Mouse (Mus musculus): Measurements from ENCODE around the gene Adk. TPM values are rescaled to one million over a fixed set of nuclear protein-coding genes. Genes with fewer than 3 reads are reported as not detected.

Gene Adk
- polyA plus RNA-seq, 1 experiment: 54.0 TPM

- Histone ChIP-seq H3K4me1 (ENCODE audit: control insufficient read depth, insufficient read depth, low read length) (no peaks in the 10 kb centered on the region), H3K4me3 (replicated peaks; ENCODE audit: extremely low read depth, low read depth, low read length) (no peak overlapping the region)
- DNase-seq: no peak
- no peak for TF ChIP-seq POLR2A (IDR thresholded peaks at IDR 0.05; ENCODE audit: borderline replicate concordance, extremely low read depth, low read depth, low read length)
- no peak for TF ChIP-seq CTCF (IDR thresholded peaks at IDR 0.05; ENCODE audit: insufficient read depth, low read length)
- WGBS: 69% methylated on average over 11 of the region's 11 CpGs
Observed at GRCm38 (mm10) chr14:21335691-21336314, 283.4 kb downstream of the Adk start.

GRCm38 (mm10) chr14:21337948-21338347 lies 285.6 kb downstream of the Adk start:
- no peak for DNase-seq
- H3K4me1 ChIP-seq (ENCODE audit: control insufficient read depth, insufficient read depth, low read length): no peaks in the 10 kb centered on the region
- H3K4me3 ChIP-seq (replicated peaks; ENCODE audit: extremely low read depth, low read depth, low read length): no peak overlapping the region
- WGBS: 75% methylated on average over 4 of the region's 4 CpGs
- no peak for TF ChIP-seq CTCF (IDR thresholded peaks at IDR 0.05; ENCODE audit: insufficient read depth, low read length)
- TF ChIP-seq POLR2A (IDR thresholded peaks at IDR 0.05; ENCODE audit: borderline replicate concordance, extremely low read depth, low read depth, low read length): no peak

- no peak for DNase-seq
- Histone ChIP-seq H3K4me3 (replicated peaks; ENCODE audit: extremely low read depth, low read depth, low read length) (no peak overlapping the region), H3K4me1 (ENCODE audit: control insufficient read depth, insufficient read depth, low read length) (no peaks in the 10 kb centered on the region)
- TF ChIP-seq CTCF (IDR thresholded peaks at IDR 0.05; ENCODE audit: insufficient read depth, low read length) (no peak), POLR2A (IDR thresholded peaks at IDR 0.05; ENCODE audit: borderline replicate concordance, extremely low read depth, low read depth, low read length) (no peak)
- WGBS: 98% methylated on average over 1 of the region's 1 CpGs
Observed at GRCm38 (mm10) chr14:21341195-21341594, 288.8 kb downstream of the Adk start.

GRCm38 (mm10) chr14:21342984-21343383 lies 290.6 kb downstream of the Adk start:
- Histone ChIP-seq H3K4me3 (replicated peaks; ENCODE audit: extremely low read depth, low read depth, low read length) (no peak overlapping the region), H3K4me1 (ENCODE audit: control insufficient read depth, insufficient read depth, low read length) (no peaks in the 10 kb centered on the region)
- no peak for TF ChIP-seq CTCF (IDR thresholded peaks at IDR 0.05; ENCODE audit: insufficient read depth, low read length)
- TF ChIP-seq POLR2A (IDR thresholded peaks at IDR 0.05; ENCODE audit: borderline replicate concordance, extremely low read depth, low read depth, low read length): no peak
- WGBS: 89% methylated on average over 3 of the region's 3 CpGs
- DNase-seq: no peak

GRCm38 (mm10) chr14:21344896-21345295 lies 292.5 kb downstream of the Adk start:
- H3K4me1 ChIP-seq (ENCODE audit: control insufficient read depth, insufficient read depth, low read length): 0 out of 2 replicates have a peak, but pooled peaks cover 2% of the 10 kb centered on the region
- 92% methylated on average over 6 of the region's 6 CpGs for WGBS
- no peak overlapping the region for H3K4me3 ChIP-seq (replicated peaks; ENCODE audit: extremely low read depth, low read depth, low read length)
- DNase-seq: no peak
- TF ChIP-seq POLR2A (IDR thresholded peaks at IDR 0.05; ENCODE audit: borderline replicate concordance, extremely low read depth, low read depth, low read length): no peak
- TF ChIP-seq CTCF (IDR thresholded peaks at IDR 0.05; ENCODE audit: insufficient read depth, low read length): no peak

GRCm38 (mm10) chr14:21348611-21349260 lies 296.4 kb downstream of the Adk start:
- 0 out of 2 replicates have a peak, but pooled peaks cover 2% of the 10 kb centered on the region for H3K4me1 ChIP-seq (ENCODE audit: control insufficient read depth, insufficient read depth, low read length)
- TF ChIP-seq CTCF (IDR thresholded peaks at IDR 0.05; ENCODE audit: insufficient read depth, low read length) (no peak), POLR2A (IDR thresholded peaks at IDR 0.05; ENCODE audit: borderline replicate concordance, extremely low read depth, low read depth, low read length) (no peak)
- H3K4me3 ChIP-seq (replicated peaks; ENCODE audit: extremely low read depth, low read depth, low read length): no peak overlapping the region
- DNase-seq: no peak
- 49% methylated on average over 6 of the region's 6 CpGs for WGBS

- TF ChIP-seq CTCF (IDR thresholded peaks at IDR 0.05; ENCODE audit: insufficient read depth, low read length) (no peak), POLR2A (IDR thresholded peaks at IDR 0.05; ENCODE audit: borderline replicate concordance, extremely low read depth, low read depth, low read length) (no peak)
- Histone ChIP-seq H3K4me1 (ENCODE audit: control insufficient read depth, insufficient read depth, low read length) (0 out of 2 replicates have a peak, but pooled peaks cover 2% of the 10 kb centered on the region), H3K4me3 (replicated peaks; ENCODE audit: extremely low read depth, low read depth, low read length) (no peak overlapping the region)
- no peak for DNase-seq
- whole genome bisulfite sequencing: 61% methylated on average over 2 of the region's 2 CpGs
Observed at GRCm38 (mm10) chr14:21351646-21352045, 299.3 kb downstream of the Adk start.

- Histone ChIP-seq H3K4me1 (ENCODE audit: control insufficient read depth, insufficient read depth, low read length) (no peaks in the 10 kb centered on the region; the same call in 1 of the 2 replicates), H3K4me3 (replicated peaks; ENCODE audit: extremely low read depth, low read depth, low read length) (no peak overlapping the region)
- WGBS: 47% methylated on average over 1 of the region's 1 CpGs
- no peak for DNase-seq
- TF ChIP-seq CTCF (IDR thresholded peaks at IDR 0.05; ENCODE audit: insufficient read depth, low read length): no peak
- TF ChIP-seq POLR2A (IDR thresholded peaks at IDR 0.05; ENCODE audit: borderline replicate concordance, extremely low read depth, low read depth, low read length): no peak
Observed at GRCm38 (mm10) chr14:21356286-21356685, 303.9 kb downstream of the Adk start.

- DNase-seq: no peak
- no peaks in the 10 kb centered on the region; the same call in 1 of the 2 replicates for H3K4me1 ChIP-seq (ENCODE audit: control insufficient read depth, insufficient read depth, low read length)
- WGBS: 73% methylated on average over 10 of the region's 10 CpGs
- no peak overlapping the region for H3K4me3 ChIP-seq (replicated peaks; ENCODE audit: extremely low read depth, low read depth, low read length)
- TF ChIP-seq POLR2A (IDR thresholded peaks at IDR 0.05; ENCODE audit: borderline replicate concordance, extremely low read depth, low read depth, low read length): no peak
- TF ChIP-seq CTCF (IDR thresholded peaks at IDR 0.05; ENCODE audit: insufficient read depth, low read length): no peak
Observed at GRCm38 (mm10) chr14:21359207-21359895, 307.0 kb downstream of the Adk start.

All from lung, adult 2 months (tissue).